Mouse (Mus musculus): Measurements from ENCODE around the gene Tspan32.

- TF ChIP-seq POLR2A (IDR thresholded peaks at IDR 0.05; ENCODE audit: low read depth, low read length) (no peak), CTCF (conservative IDR thresholded peaks at IDR 0.05; ENCODE audit: insufficient read depth, insufficient read length, low read depth, low read length) (no peak)
Measured at GRCm38 (mm10) chr7:143023499-143023898, 18.7 kb downstream of the Tspan32 start.
